9 mouse cellular contexts compared by ENCODE assay signal in the genomic region with DNA sequence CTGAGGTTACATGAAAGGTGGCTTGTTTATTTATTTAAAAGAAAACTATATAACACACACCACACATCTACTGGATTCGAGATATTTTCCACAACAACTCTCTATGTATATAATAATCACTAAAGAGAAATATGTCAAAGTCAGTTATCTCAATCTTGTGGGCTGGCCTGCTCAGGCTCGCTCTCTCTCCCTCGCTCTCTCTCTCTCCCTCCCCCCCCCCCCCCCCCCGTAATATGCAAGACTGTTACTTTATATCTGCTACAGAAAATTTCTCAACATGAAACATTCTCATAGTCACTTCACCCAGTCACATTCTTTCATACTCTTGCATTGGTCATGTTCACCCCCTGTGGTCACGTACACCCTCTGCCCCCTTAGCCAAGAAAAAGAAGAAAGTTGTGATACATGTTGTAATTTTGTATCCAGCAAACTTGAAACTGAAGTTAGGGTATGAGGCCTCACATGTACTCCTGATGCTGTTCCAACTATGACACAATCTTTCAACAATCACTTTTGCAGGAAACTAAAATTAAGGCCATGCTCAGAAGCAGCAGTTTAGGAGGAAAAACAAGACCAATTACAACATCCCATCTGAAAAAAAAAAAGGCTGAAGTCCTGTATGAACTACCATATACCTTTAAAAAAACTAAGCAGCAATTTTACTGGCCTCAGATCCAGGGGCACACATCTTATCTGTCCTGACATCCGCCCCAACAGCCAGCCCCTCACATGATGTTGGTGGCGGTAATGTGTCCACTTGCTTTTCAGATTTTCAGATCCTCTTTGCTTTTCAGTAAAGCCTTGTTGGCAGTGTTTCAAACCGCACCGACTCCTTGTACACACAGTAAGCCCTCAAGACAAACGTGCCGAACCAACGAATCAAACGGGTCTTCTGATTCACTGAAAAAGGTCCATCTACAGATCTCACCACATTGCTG. TPM values are rescaled to one million over a fixed set of nuclear protein-coding genes. Genes with fewer than 3 reads are reported as not detected.
A peak's percentile ranks its signal among the peaks of the same experiment; 100 is the strongest.
DNase-seq lines count a peak whose midpoint lies in the region; ATAC-seq and TF ChIP-seq lines count a peak whose summit lies in the region.
"Had no signal": no experiment of that assay in that cellular context is flagged by ENCODE, and none has a peak within 500 bp of the region (broad histone marks: within the 10 kb centered on the region; RNA-seq: fewer than 3 reads in every experiment).

No protein-coding gene starts in this region.

- H3K4me1 ChIP-seq in embryonic facial prominence, embryonic 14.5 days (ENCODE audit: control insufficient read depth, insufficient read depth, low read length), result peaks cover 38% of the 10 kb centered on the region
- H3K4me1 ChIP-seq in embryonic facial prominence, embryonic 10.5 days, result peaks cover 39% of the 10 kb centered on the region
- H3K4me1 ChIP-seq in lung, embryonic 14.5 days (ENCODE audit: insufficient read depth), result peaks cover 10% of the 10 kb centered on the region; the same call in 1 of the 2 replicates
- peaks cover 18% of the 10 kb centered on the region for H3K4me1 ChIP-seq in forebrain, embryonic 13.5 days

- TF ChIP-seq CTCF in lung, embryonic 14.5 days (IDR thresholded peaks at IDR 0.05; ENCODE audit: low read depth), result no peak

- ATAC-seq in embryonic facial prominence, embryonic 14.5 days (ENCODE audit: low read depth), result no peak
- ATAC-seq in lung, embryonic 14.5 days (ENCODE audit: insufficient read depth), result no peak
- ATAC-seq in forebrain, embryonic 13.5 days, result no peak
- ATAC-seq: forebrain, postnatal 0 days had no signal

- H3K27me3 ChIP-seq in embryonic facial prominence, embryonic 14.5 days (replicated peaks; ENCODE audit: control insufficient read depth, insufficient read depth, low read length), result no peaks in the 10 kb centered on the region
- no peaks in the 10 kb centered on the region for H3K27me3 ChIP-seq in embryonic facial prominence, embryonic 10.5 days (replicated peaks; ENCODE audit: low read depth, poor library complexity, severe bottlenecking)
- no peaks in the 10 kb centered on the region for H3K27me3 ChIP-seq in lung, embryonic 14.5 days (ENCODE audit: insufficient read depth, low read length)
- no peaks in the 10 kb centered on the region for H3K27me3 ChIP-seq in forebrain, embryonic 13.5 days

- H3K27ac ChIP-seq in embryonic facial prominence, embryonic 14.5 days (replicated peaks; ENCODE audit: low read depth, low read length), result 0 out of 2 replicates have a peak overlapping the region, but pooled peaks have one; percentile 21
- no peak overlapping the region for H3K27ac ChIP-seq in embryonic facial prominence, embryonic 10.5 days (replicated peaks)
- H3K27ac ChIP-seq in lung, embryonic 14.5 days (ENCODE audit: low read depth), result peak overlapping the region; percentile 30; the same call in 1 of the 2 replicates
- H3K27ac ChIP-seq in forebrain, embryonic 13.5 days, result no peak overlapping the region

- no peak overlapping the region for H3K4me2 ChIP-seq in embryonic facial prominence, embryonic 14.5 days (ENCODE audit: low read depth, low read length)
- H3K4me2 ChIP-seq in lung, embryonic 14.5 days, result peak overlapping the region; percentile 25; the same call in 1 of the 2 replicates
- no peak overlapping the region for H3K4me2 ChIP-seq in forebrain, embryonic 13.5 days

- no peaks in the 10 kb centered on the region for H3K36me3 ChIP-seq in embryonic facial prominence, embryonic 14.5 days (ENCODE audit: control insufficient read depth, insufficient read depth, low read length)
- no peaks in the 10 kb centered on the region for H3K36me3 ChIP-seq in embryonic facial prominence, embryonic 10.5 days (replicated peaks)
- no peaks in the 10 kb centered on the region for H3K36me3 ChIP-seq in lung, embryonic 14.5 days (ENCODE audit: insufficient read depth)
- no peaks in the 10 kb centered on the region for H3K36me3 ChIP-seq in forebrain, embryonic 13.5 days (ENCODE audit: poor library complexity, severe bottlenecking)

- H3K9me3 ChIP-seq in embryonic facial prominence, embryonic 14.5 days (ENCODE audit: control insufficient read depth, low read length), result no peaks in the 10 kb centered on the region
- H3K9me3 ChIP-seq in embryonic facial prominence, embryonic 10.5 days, result no peaks in the 10 kb centered on the region
- no peaks in the 10 kb centered on the region for H3K9me3 ChIP-seq in lung, embryonic 14.5 days (ENCODE audit: low read depth, low read length)
- H3K9me3 ChIP-seq in forebrain, embryonic 13.5 days (replicated peaks), result no peaks in the 10 kb centered on the region

- 51% methylated on average over 13 of the region's 13 CpGs for WGBS in embryonic facial prominence, embryonic 14.5 days
- WGBS in embryonic facial prominence, embryonic 10.5 days, result 83% methylated on average over 13 of the region's 13 CpGs
- 43% methylated on average over 13 of the region's 13 CpGs for WGBS in lung, embryonic 14.5 days
- WGBS in forebrain, embryonic 13.5 days, result 73% methylated on average over 13 of the region's 13 CpGs

- H3K4me3 ChIP-seq in embryonic facial prominence, embryonic 14.5 days (ENCODE audit: low read depth, low read length), result no peak overlapping the region
- H3K4me3 ChIP-seq in embryonic facial prominence, embryonic 10.5 days, result no peak overlapping the region
- no peak overlapping the region for H3K4me3 ChIP-seq in lung, embryonic 14.5 days (ENCODE audit: low read depth, low read length)
- H3K4me3 ChIP-seq in forebrain, embryonic 13.5 days, result no peak overlapping the region

- H3K9ac ChIP-seq in embryonic facial prominence, embryonic 14.5 days (ENCODE audit: low read depth, low read length), result no peak overlapping the region; the same call in 1 of the 2 replicates
- no peak overlapping the region for H3K9ac ChIP-seq in lung, embryonic 14.5 days
- no peak overlapping the region for H3K9ac ChIP-seq in forebrain, embryonic 13.5 days
- H3K9ac ChIP-seq: forebrain, postnatal 0 days had no signal

- DNase-seq in embryonic facial prominence, embryonic 14.5 days (ENCODE audit: low spot score), result peak; percentile 84
- DNase-seq in embryonic facial prominence, embryonic 10.5 days (ENCODE audit: low spot score), result no peak
- DNase-seq in urinary bladder, postnatal 14 days (ENCODE audit: low spot score), result peak; percentile 31
- no peak for DNase-seq in urinary bladder, postnatal 25 days (ENCODE audit: low spot score)
- peak; percentile 73 for DNase-seq in lung, embryonic 14.5 days
- DNase-seq in frontal cortex, postnatal 25 days (ENCODE audit: low spot score in 2 of 2), result no peak
- no peak for DNase-seq in testis, postnatal 10 days (ENCODE audit: low spot score)
- DNase-seq: forebrain, postnatal 0 days had no signal

RNA-seq across cellular contexts. Expression of a gene that starts 52.6 kb away (rescaled TPM):
- polyA plus RNA-seq in embryonic facial prominence, embryonic 14.5 days (2014; fragmentation: Nextera tagmentation; extraction: Ambion mirVana), result 8.5 TPM in 2 replicates
- polyA plus RNA-seq in embryonic facial prominence, embryonic 10.5 days (2016; fragmentation: Nextera tagmentation; extraction: Ambion mirVana), result 5.0 and 5.8 TPM in 2 replicates
- polyA plus RNA-seq in lung, embryonic 14.5 days (2014; fragmentation: Nextera tagmentation; extraction: Ambion mirVana), result 8.7 and 10.1 TPM in 2 replicates
- polyA plus RNA-seq in forebrain, embryonic 13.5 days (2015; fragmentation: Nextera tagmentation; extraction: Ambion mirVana), result 7.5 and 7.7 TPM in 2 replicates

Comparison
In these comparisons a context has a peak if more than half of its experiments do, and no peak if none do; other contexts are left out.
1. DNase-seq: peak in embryonic facial prominence, embryonic 14.5 days (single experiment), urinary bladder, postnatal 14 days (single experiment) and lung, embryonic 14.5 days (single experiment); none in embryonic facial prominence, embryonic 10.5 days (single experiment), urinary bladder, postnatal 25 days (single experiment), frontal cortex, postnatal 25 days (0 of 2) and testis, postnatal 10 days (single experiment).
2. H3K27ac ChIP-seq: peak in embryonic facial prominence, embryonic 14.5 days (single experiment) and lung, embryonic 14.5 days (single experiment); none in embryonic facial prominence, embryonic 10.5 days (single experiment) and forebrain, embryonic 13.5 days (single experiment).